Mouse (Mus musculus): ENCODE results near the gene Ptma. TPM values are rescaled to one million over a fixed set of nuclear protein-coding genes. Genes with fewer than 3 reads are reported as not detected.

Gene Ptma
- polyA plus RNA-seq, 1 experiment = 915 TPM

DNA sequence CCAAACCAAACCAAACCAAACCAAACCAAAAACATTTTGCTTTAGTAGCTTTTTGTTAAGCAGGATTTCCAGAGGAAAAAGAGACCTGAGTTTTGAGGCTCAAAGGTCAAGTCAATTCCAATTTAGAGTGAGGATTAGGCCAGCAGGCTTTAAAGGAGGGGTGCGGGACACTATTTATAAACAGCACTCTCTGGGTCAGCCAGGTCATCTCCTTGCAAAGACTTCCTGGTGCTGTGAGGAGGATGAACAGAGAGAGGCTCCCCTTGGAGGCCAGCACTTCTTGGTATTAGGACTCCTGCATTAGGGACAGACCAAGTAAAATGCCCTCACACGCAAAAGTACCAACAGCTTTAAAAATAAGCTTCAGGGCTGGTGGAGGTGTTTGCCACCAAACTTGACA is 25.4 kb downstream of the Ptma start:
- Histone ChIP-seq H3K4me3 (ENCODE audit: extremely low read depth, insufficient read depth, insufficient read length) (no peak overlapping the region), H3K4me1 (ENCODE audit: control insufficient read depth, insufficient read depth, insufficient read length) (no peaks in the 10 kb centered on the region), H3K27me3 (ENCODE audit: control insufficient read depth, insufficient read depth, low read length) (no peaks in the 10 kb centered on the region), H3K27ac (ENCODE audit: insufficient read depth, low read length) (no peak overlapping the region), H3K36me3 (ENCODE audit: control insufficient read depth, insufficient read depth, low read length) (no peaks in the 10 kb centered on the region; the same call in 1 of the 2 replicates)
- 97% methylated on average over 2 of the region's 2 CpGs for WGBS
- TF ChIP-seq CTCF (IDR thresholded peaks at IDR 0.05; ENCODE audit: extremely low read depth, insufficient read depth, insufficient read length, insufficient replicate concordance) = no peak
- no peak for TF ChIP-seq POLR2A (IDR thresholded peaks at IDR 0.05; ENCODE audit: low read depth, low read length)
- DNase-seq (ENCODE audit: low read depth in 1 of 2, low spot score in 2 of 2) = no peak

DNA sequence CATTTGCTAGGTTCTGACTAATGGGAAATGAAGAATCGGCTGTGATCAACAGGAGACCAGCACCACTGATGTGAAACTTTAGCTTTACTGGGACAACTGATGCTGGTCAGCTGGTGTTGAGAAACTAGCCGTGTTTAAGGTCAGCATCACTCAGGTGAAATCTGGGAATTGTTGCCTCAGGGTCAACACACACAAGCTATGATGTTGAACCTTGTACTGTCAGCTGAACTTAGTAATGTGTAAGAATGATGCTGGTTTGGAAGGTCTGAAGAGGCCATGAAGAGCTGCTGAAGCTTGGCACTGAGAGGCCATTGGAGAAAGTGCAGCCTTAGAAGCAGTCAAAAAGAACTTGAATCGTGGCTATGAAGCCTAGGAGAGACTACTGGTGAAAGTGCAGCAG is 29.1 kb downstream of the Ptma start:
- Histone ChIP-seq H3K36me3 (ENCODE audit: control insufficient read depth, insufficient read depth, low read length) (no peaks in the 10 kb centered on the region), H3K27ac (ENCODE audit: insufficient read depth, low read length) (no peak overlapping the region), H3K27me3 (ENCODE audit: control insufficient read depth, insufficient read depth, low read length) (no peaks in the 10 kb centered on the region), H3K4me3 (ENCODE audit: extremely low read depth, insufficient read depth, insufficient read length) (no peak overlapping the region), H3K4me1 (ENCODE audit: control insufficient read depth, insufficient read depth, insufficient read length) (no peaks in the 10 kb centered on the region)
- TF ChIP-seq CTCF (IDR thresholded peaks at IDR 0.05; ENCODE audit: extremely low read depth, insufficient read depth, insufficient read length, insufficient replicate concordance) (no peak), POLR2A (IDR thresholded peaks at IDR 0.05; ENCODE audit: low read depth, low read length) (no peak)
- 93% methylated on average over 3 of the region's 3 CpGs for WGBS
- no peak for DNase-seq (ENCODE audit: low read depth in 1 of 2, low spot score in 2 of 2)

DNA sequence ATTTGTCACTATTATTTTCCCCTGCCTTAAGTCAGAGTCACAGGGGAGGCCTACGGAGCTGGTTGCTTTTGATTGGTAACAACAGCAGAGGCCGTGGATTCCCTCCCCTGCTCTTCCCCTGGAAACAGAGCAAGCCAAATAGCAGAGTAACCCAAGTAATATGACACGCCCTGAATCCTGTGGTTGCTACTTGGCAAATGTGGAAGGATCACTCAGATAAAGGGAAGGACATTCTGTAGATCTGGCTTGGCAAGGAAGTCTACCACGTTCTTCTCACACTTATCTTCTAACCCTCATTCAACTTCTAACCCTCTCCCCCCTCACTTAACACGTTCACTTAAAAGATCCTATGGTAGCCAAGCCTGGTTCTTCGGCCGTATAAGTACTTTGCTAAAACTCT is 31.3 kb downstream of the Ptma start:
- no peaks in the 10 kb centered on the region for H3K27me3 ChIP-seq (ENCODE audit: control insufficient read depth, insufficient read depth, low read length)
- TF ChIP-seq CTCF (IDR thresholded peaks at IDR 0.05; ENCODE audit: extremely low read depth, insufficient read depth, insufficient read length, insufficient replicate concordance) (no peak), POLR2A (IDR thresholded peaks at IDR 0.05; ENCODE audit: low read depth, low read length) (no peak)
- H3K4me1 ChIP-seq (ENCODE audit: control insufficient read depth, insufficient read depth, insufficient read length) = no peaks in the 10 kb centered on the region
- WGBS = 70% methylated on average over 7 of the region's 7 CpGs
- DNase-seq (ENCODE audit: low read depth in 1 of 2, low spot score in 2 of 2) = no peak
- no peak overlapping the region for H3K4me3 ChIP-seq (ENCODE audit: extremely low read depth, insufficient read depth, insufficient read length)
- no peak overlapping the region for H3K27ac ChIP-seq (ENCODE audit: insufficient read depth, low read length)
- H3K36me3 ChIP-seq (ENCODE audit: control insufficient read depth, insufficient read depth, low read length) = no peaks in the 10 kb centered on the region

DNA sequence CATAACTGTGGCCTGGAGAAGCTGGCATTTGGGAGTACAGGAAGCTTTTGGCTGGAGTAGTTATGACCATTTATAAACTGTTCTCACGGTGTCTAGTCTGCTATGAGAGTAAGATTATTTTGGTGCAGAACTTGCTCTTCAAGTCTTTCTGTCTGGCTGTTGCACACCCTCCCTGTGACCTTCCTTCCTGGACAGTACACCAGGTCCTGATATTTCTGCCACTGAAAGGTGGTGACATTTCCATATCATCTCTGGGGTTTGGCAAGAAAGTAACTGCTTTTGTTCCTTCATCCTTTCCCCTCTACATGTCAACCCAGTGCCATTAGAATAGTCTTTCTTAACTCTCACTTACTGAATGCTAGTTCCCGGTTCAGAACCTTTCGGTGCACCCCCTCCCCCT is 32.7 kb downstream of the Ptma start:
- no peak for TF ChIP-seq POLR2A (IDR thresholded peaks at IDR 0.05; ENCODE audit: low read depth, low read length)
- TF ChIP-seq CTCF (IDR thresholded peaks at IDR 0.05; ENCODE audit: extremely low read depth, insufficient read depth, insufficient read length, insufficient replicate concordance) = no peak
- no peak overlapping the region for H3K27ac ChIP-seq (ENCODE audit: insufficient read depth, low read length)
- H3K36me3 ChIP-seq (ENCODE audit: control insufficient read depth, insufficient read depth, low read length) = no peaks in the 10 kb centered on the region
- H3K4me1 ChIP-seq (ENCODE audit: control insufficient read depth, insufficient read depth, insufficient read length) = no peaks in the 10 kb centered on the region
- 90% methylated on average over 3 of the region's 3 CpGs for WGBS
- DNase-seq (ENCODE audit: low read depth in 1 of 2, low spot score in 2 of 2) = no peak
- no peaks in the 10 kb centered on the region for H3K27me3 ChIP-seq (ENCODE audit: control insufficient read depth, insufficient read depth, low read length)
- H3K4me3 ChIP-seq (ENCODE audit: extremely low read depth, insufficient read depth, insufficient read length) = no peak overlapping the region

DNA sequence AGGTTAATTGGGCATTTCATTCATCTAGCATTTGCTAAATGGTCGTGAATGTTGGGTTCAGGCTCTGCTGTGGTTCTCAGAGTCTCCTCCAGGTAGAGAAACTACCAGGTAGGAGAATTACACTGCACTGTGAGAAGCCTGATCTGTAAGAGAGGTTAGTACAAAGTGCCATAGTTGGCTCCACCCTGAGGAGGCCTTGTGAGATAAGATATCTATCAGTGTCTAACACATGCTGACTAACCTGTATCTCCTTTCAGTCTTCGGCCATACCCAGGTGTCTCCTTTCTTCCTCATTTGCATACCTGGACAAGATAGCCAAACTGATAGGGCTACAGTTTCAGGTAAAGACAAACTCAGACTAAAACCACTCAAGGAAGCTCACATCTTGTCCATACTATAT is 36.1 kb downstream of the Ptma start:
- Histone ChIP-seq H3K36me3 (ENCODE audit: control insufficient read depth, insufficient read depth, low read length) (no peaks in the 10 kb centered on the region), H3K4me1 (ENCODE audit: control insufficient read depth, insufficient read depth, insufficient read length) (no peaks in the 10 kb centered on the region), H3K27ac (ENCODE audit: insufficient read depth, low read length) (no peak overlapping the region), H3K4me3 (ENCODE audit: extremely low read depth, insufficient read depth, insufficient read length) (no peak overlapping the region), H3K27me3 (ENCODE audit: control insufficient read depth, insufficient read depth, low read length) (no peaks in the 10 kb centered on the region)
- TF ChIP-seq CTCF (IDR thresholded peaks at IDR 0.05; ENCODE audit: extremely low read depth, insufficient read depth, insufficient read length, insufficient replicate concordance) (no peak), POLR2A (IDR thresholded peaks at IDR 0.05; ENCODE audit: low read depth, low read length) (no peak)
- 85% methylated on average over 2 of the region's 2 CpGs for WGBS
- no peak for DNase-seq (ENCODE audit: low read depth in 1 of 2, low spot score in 2 of 2)

DNA sequence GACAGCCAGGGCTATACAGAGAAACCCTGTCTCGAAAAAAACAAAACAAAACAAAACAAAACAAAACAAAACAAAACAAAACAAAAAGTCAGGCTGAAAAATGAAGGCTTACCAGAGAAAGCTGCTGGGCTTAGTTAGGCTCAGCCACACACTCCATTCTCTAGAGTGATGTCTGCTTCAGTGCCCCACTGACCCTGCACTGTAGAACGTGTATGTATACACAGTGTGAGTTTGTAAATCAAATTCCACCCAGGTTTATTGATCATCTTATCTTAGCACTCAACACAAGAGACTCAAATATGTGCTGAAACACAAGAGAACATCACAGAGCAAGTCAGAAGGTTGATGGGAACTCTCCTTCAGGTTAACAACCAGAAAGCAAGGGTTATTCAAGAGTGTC is 41.9 kb downstream of the Ptma start:
- H3K27me3 ChIP-seq (ENCODE audit: control insufficient read depth, insufficient read depth, low read length) = no peaks in the 10 kb centered on the region
- 86% methylated on average over 2 of the region's 2 CpGs for WGBS
- H3K27ac ChIP-seq (ENCODE audit: insufficient read depth, low read length) = no peak overlapping the region
- H3K36me3 ChIP-seq (ENCODE audit: control insufficient read depth, insufficient read depth, low read length) = no peaks in the 10 kb centered on the region
- no peak for DNase-seq (ENCODE audit: low read depth in 1 of 2, low spot score in 2 of 2)
- TF ChIP-seq POLR2A (IDR thresholded peaks at IDR 0.05; ENCODE audit: low read depth, low read length) = no peak
- no peak for TF ChIP-seq CTCF (IDR thresholded peaks at IDR 0.05; ENCODE audit: extremely low read depth, insufficient read depth, insufficient read length, insufficient replicate concordance)
- H3K4me1 ChIP-seq (ENCODE audit: control insufficient read depth, insufficient read depth, insufficient read length) = no peaks in the 10 kb centered on the region
- no peak overlapping the region for H3K4me3 ChIP-seq (ENCODE audit: extremely low read depth, insufficient read depth, insufficient read length)

DNA sequence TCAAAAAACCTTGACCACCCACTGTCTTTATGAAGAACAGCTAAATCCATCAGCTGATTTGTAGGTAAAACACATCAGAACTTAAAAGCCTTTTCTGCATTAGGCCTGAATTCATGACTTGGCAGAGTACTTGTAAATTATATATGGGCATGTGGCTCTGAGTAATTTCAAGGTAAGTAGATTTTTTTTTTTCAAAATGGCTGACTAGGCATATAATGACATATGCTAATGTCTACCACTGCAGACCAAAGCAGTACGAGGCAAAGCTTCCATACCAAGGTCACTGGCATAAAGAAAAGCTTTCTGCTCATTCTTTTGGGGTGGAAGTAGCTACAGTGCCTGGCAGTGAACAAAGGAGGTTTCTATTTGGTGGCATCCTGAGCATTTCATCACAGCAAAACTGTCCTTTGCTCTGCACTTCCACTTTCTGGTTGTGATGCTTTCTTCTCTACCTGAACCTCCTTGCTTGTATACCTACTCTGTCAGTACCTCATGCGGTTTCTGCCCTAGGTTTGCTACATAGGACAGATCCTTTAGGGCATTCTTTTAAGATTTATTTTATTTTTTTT is 42.9 kb downstream of the Ptma start:
- H3K4me1 ChIP-seq (ENCODE audit: control insufficient read depth, insufficient read depth, insufficient read length) = no peaks in the 10 kb centered on the region
- DNase-seq (ENCODE audit: low read depth in 1 of 2, low spot score in 2 of 2) = no peak
- no peak for TF ChIP-seq CTCF (IDR thresholded peaks at IDR 0.05; ENCODE audit: extremely low read depth, insufficient read depth, insufficient read length, insufficient replicate concordance)
- TF ChIP-seq POLR2A (IDR thresholded peaks at IDR 0.05; ENCODE audit: low read depth, low read length) = no peak
- no peak overlapping the region for H3K4me3 ChIP-seq (ENCODE audit: extremely low read depth, insufficient read depth, insufficient read length)
- no peaks in the 10 kb centered on the region for H3K27me3 ChIP-seq (ENCODE audit: control insufficient read depth, insufficient read depth, low read length)
- no peak overlapping the region for H3K27ac ChIP-seq (ENCODE audit: insufficient read depth, low read length)
- 94% methylated on average over 2 of the region's 2 CpGs for WGBS
- no peaks in the 10 kb centered on the region for H3K36me3 ChIP-seq (ENCODE audit: control insufficient read depth, insufficient read depth, low read length)
